Mouse (Mus musculus) testis, postnatal 10 days (tissue): ENCODE measurements around the gene Clstn2.

Experiments
- DNase-seq: peaks from one replicate; pipeline ENCODE4 v3.0.0; 2021; ENCODE audit warnings: low spot score

Clstn2 gene

GRCm38 (mm10) chr9:97471014-97471591, 561.9 kb downstream of the Clstn2 start:
- DNase-seq = no peak

GRCm38 (mm10) chr9:97460452-97460851, 572.5 kb downstream of the Clstn2 start:
- no peak for DNase-seq

- DNase-seq = no peak
Measured at GRCm38 (mm10) chr9:97459745-97460144, 573.2 kb downstream of the Clstn2 start.

- DNase-seq = no peak
Measured at GRCm38 (mm10) chr9:97449316-97450050, 583.5 kb downstream of the Clstn2 start.

GRCm38 (mm10) chr9:97439872-97440636, 592.9 kb downstream of the Clstn2 start:
- no peak for DNase-seq

GRCm38 (mm10) chr9:97434666-97435065, 598.3 kb downstream of the Clstn2 start:
- no peak for DNase-seq

GRCm38 (mm10) chr9:97429885-97430449, 603.0 kb downstream of the Clstn2 start:
- DNase-seq = no peak

GRCm38 (mm10) chr9:97428127-97428526, 604.9 kb downstream of the Clstn2 start:
- no peak for DNase-seq

- no peak for DNase-seq
Measured at GRCm38 (mm10) chr9:97420896-97421295, 612.1 kb downstream of the Clstn2 start.

GRCm38 (mm10) chr9:97414876-97415668, 617.9 kb downstream of the Clstn2 start:
- DNase-seq = no peak

GRCm38 (mm10) chr9:97408142-97408541, 624.8 kb downstream of the Clstn2 start:
- DNase-seq = no peak
